Mouse (Mus musculus) limb, embryonic 14.5 days (tissue): ENCODE data around the gene Vps4a. TPM values are rescaled to one million over a fixed set of nuclear protein-coding genes. Genes with fewer than 3 reads are reported as not detected.

ENCODE experiments used
- ATAC-seq: fragments of 200-750 bp; cut with Nextera tagmentation; 2 replicates; pipeline ENCODE4 v1.8.0; 2017; ENCODE audit warnings: low read depth, moderate number of reproducible peaks, moderate TSS enrichment; ENCODE audit not compliant: low FRiP score
- DNase-seq: peaks from one replicate; pipeline ENCODE4 v3.0.0-alpha.2; 2015; ENCODE audit warnings: low spot score
- H3K27ac ChIP-seq: fragments of 300-500 bp; sonication (generic); replicated peaks from 2 replicates; pipeline ENCODE4 v1.5.1; 2014; ENCODE audit warnings: low read depth, mild to moderate bottlenecking, low read length, moderate library complexity, mixed read lengths
- H3K27me3 ChIP-seq: fragments of 300-500 bp; sonication (generic); 2 replicates; pipeline ENCODE4 v1.6.1; 2014; ENCODE audit warnings: low read length, mixed read lengths; ENCODE audit not compliant: control insufficient read depth, insufficient read depth
- H3K36me3 ChIP-seq: fragments of 300-500 bp; sonication (generic); 2 replicates; pipeline ENCODE4 v1.6.1; 2014; ENCODE audit warnings: mild to moderate bottlenecking, low read length, moderate library complexity, mixed read lengths; ENCODE audit not compliant: control insufficient read depth, insufficient read depth
- H3K4me1 ChIP-seq: fragments of 300-500 bp; sonication (generic); 2 replicates; pipeline ENCODE4 v1.6.1; 2014; ENCODE audit warnings: antibody characterized with exemption, low read length, mixed read lengths; ENCODE audit not compliant: control insufficient read depth, insufficient read depth
- H3K4me2 ChIP-seq: fragments of 300-500 bp; sonication (generic); replicated peaks from 2 replicates; pipeline ENCODE4 v1.6.1; 2014; ENCODE audit warnings: low read depth, mild to moderate bottlenecking, low read length, moderate library complexity; ENCODE audit not compliant: severe bottlenecking
- H3K4me3 ChIP-seq: fragments of 300-500 bp; sonication (generic); replicated peaks from 2 replicates; pipeline ENCODE4 v1.5.1; 2014; ENCODE audit warnings: low read length
- H3K9ac ChIP-seq: fragments of 300-500 bp; sonication (generic); 2 replicates; pipeline ENCODE4 v1.6.1; 2014; ENCODE audit warnings: mild to moderate bottlenecking, low read depth, low read length, moderate library complexity; ENCODE audit not compliant: severe bottlenecking
- H3K9me3 ChIP-seq: fragments of 300-500 bp; sonication (generic); 2 replicates; pipeline ENCODE4 v1.6.1; 2016; ENCODE audit warnings: low read length; ENCODE audit not compliant: control insufficient read depth
- POLR2A ChIP-seq: fragments of 200-500 bp; IDR thresholded peaks from 2 replicates; pipeline ENCODE4 v1.8.0; 2012; ENCODE audit warnings: inconsistent platforms, mild to moderate bottlenecking, moderate library complexity, borderline replicate concordance; ENCODE audit not compliant: insufficient read depth, insufficient read length; ENCODE audit errors: extremely low read depth
- WGBS: fragments of 180-500 bp; shearing (Covaris S2); extraction: QIAGEN DNeasy Blood & Tissue Kit; methylation state at CpG from one replicate; pipeline ENCODE4 v1.1.7; 2014; 5-methylcytosine and 5-hydroxymethylcytosine counted together
- polyA plus RNA-seq, 2 experiments: library from polyadenylated mRNA; depleted of rRNA in 1 of 2; stranded (reverse) in 1 of 2; unstranded in 1 of 2; fragments of >200 nt; fragmentation: Nextera tagmentation in 1 of 2; extraction: Ambion mirVana in 1 of 2; gene quantifications; 2 replicates each; pipeline versions ENCODE4 v1.2.1 to v1.2.3; 2012 to 2014

The Vps4a gene
- polyA plus RNA-seq, 2 experiments: 50.8 to 75.8 TPM

GRCm38 (mm10) chr8:106997416-106997815 lies 33.6 kb upstream of the Vps4a start:
- H3K4me3 ChIP-seq: no peak overlapping the region
- no peaks in the 10 kb centered on the region for H3K9me3 ChIP-seq
- no peak overlapping the region for H3K27ac ChIP-seq
- no peak overlapping the region for H3K4me2 ChIP-seq
- H3K4me1 ChIP-seq: no peaks in the 10 kb centered on the region
- no peak for TF ChIP-seq POLR2A
- H3K9ac ChIP-seq: no peak overlapping the region
- no peaks in the 10 kb centered on the region for H3K27me3 ChIP-seq
- 79% methylated on average over 4 of the region's 4 CpGs for WGBS
- ATAC-seq (no peak), DNase-seq (no peak)
- H3K36me3 ChIP-seq: peaks cover 27% of the 10 kb centered on the region

GRCm38 (mm10) chr8:106999068-106999467 lies 32.0 kb upstream of the Vps4a start:
- no peak for TF ChIP-seq POLR2A
- no peak overlapping the region for H3K4me2 ChIP-seq
- no peak overlapping the region for H3K4me3 ChIP-seq
- DNase-seq (peak; percentile 82), ATAC-seq (peak; percentile 52; the same call in 1 of the 2 replicates)
- H3K27me3 ChIP-seq: no peaks in the 10 kb centered on the region
- H3K36me3 ChIP-seq: peaks cover 27% of the 10 kb centered on the region
- 50% methylated on average over 1 of the region's 1 CpGs for WGBS
- no peak overlapping the region for H3K27ac ChIP-seq
- no peak overlapping the region for H3K9ac ChIP-seq
- no peaks in the 10 kb centered on the region for H3K9me3 ChIP-seq
- no peaks in the 10 kb centered on the region for H3K4me1 ChIP-seq

- DNase-seq: peak; percentile 87
- no peaks in the 10 kb centered on the region for H3K27me3 ChIP-seq
- H3K4me2 ChIP-seq: no peak overlapping the region
- H3K4me3 ChIP-seq: no peak overlapping the region
- H3K27ac ChIP-seq: no peak overlapping the region
- TF ChIP-seq POLR2A: peak; percentile 15; the same call in 1 of the 2 replicates
- 39% methylated on average over 5 of the region's 5 CpGs for WGBS
- H3K9me3 ChIP-seq: no peaks in the 10 kb centered on the region
- H3K36me3 ChIP-seq: peaks cover 25% of the 10 kb centered on the region
- H3K4me1 ChIP-seq: no peaks in the 10 kb centered on the region
- no peak overlapping the region for H3K9ac ChIP-seq
- peak; percentile 81 for ATAC-seq
Observed at GRCm38 (mm10) chr8:107002532-107002931, 28.5 kb upstream of the Vps4a start.

GRCm38 (mm10) chr8:107007795-107008194 lies 23.2 kb upstream of the Vps4a start:
- no peak overlapping the region for H3K4me3 ChIP-seq
- ATAC-seq: no peak
- no peak overlapping the region for H3K9ac ChIP-seq

GRCm38 (mm10) chr8:107012666-107013065 lies 18.4 kb upstream of the Vps4a start:
- no peak for TF ChIP-seq POLR2A
- Histone ChIP-seq H3K9ac (no peak overlapping the region), H3K27me3 (no peaks in the 10 kb centered on the region), H3K36me3 (peaks cover 40% of the 10 kb centered on the region), H3K4me1 (no peaks in the 10 kb centered on the region), H3K9me3 (no peaks in the 10 kb centered on the region), H3K27ac (no peak overlapping the region), H3K4me3 (no peak overlapping the region), H3K4me2 (no peak overlapping the region)
- no peak for ATAC-seq
- DNase-seq: no peak
- 82% methylated on average over 2 of the region's 2 CpGs for WGBS

More at GRCm38 (mm10) chr8:107007795-107008194, 23.2 kb upstream of the Vps4a start:
- DNase-seq: no peak
- no peak for TF ChIP-seq POLR2A
- 90% methylated on average over 3 of the region's 3 CpGs for WGBS
- Histone ChIP-seq H3K4me2 (no peak overlapping the region), H3K27me3 (no peaks in the 10 kb centered on the region), H3K36me3 (peaks cover 64% of the 10 kb centered on the region), H3K4me1 (no peaks in the 10 kb centered on the region), H3K9me3 (no peaks in the 10 kb centered on the region), H3K27ac (no peak overlapping the region)

GRCm38 (mm10) chr8:107014915-107015314 lies 16.1 kb upstream of the Vps4a start:
- no peak for ATAC-seq
- peaks cover 30% of the 10 kb centered on the region for H3K36me3 ChIP-seq
- no peak for TF ChIP-seq POLR2A
- no peaks in the 10 kb centered on the region for H3K9me3 ChIP-seq
- no peak overlapping the region for H3K4me2 ChIP-seq
- H3K4me3 ChIP-seq: no peak overlapping the region
- no peaks in the 10 kb centered on the region for H3K4me1 ChIP-seq
- no peak overlapping the region for H3K27ac ChIP-seq
- H3K9ac ChIP-seq: no peak overlapping the region
- H3K27me3 ChIP-seq: no peaks in the 10 kb centered on the region
- WGBS: 100% methylated on average over 1 of the region's 1 CpGs
- no peak for DNase-seq
